Mouse (Mus musculus) bone marrow macrophage, adult 2 months (primary cell): ENCODE results near the gene Rcn2. TPM values are rescaled to one million over a fixed set of nuclear protein-coding genes. Genes with fewer than 3 reads are reported as not detected.

Experiments used
- H3K27ac ChIP-seq: 2 replicates; pipeline ENCODE4 v1.5.1; 2012; ENCODE audit warnings: low read depth, low read length; ENCODE audit not compliant: insufficient read depth
- H3K4me1 ChIP-seq: 2 replicates; pipeline ENCODE4 v1.6.1; 2012; ENCODE audit warnings: low read length; ENCODE audit not compliant: control insufficient read depth, insufficient read depth
- H3K4me3 ChIP-seq: 2 replicates; pipeline ENCODE4 v1.5.1; 2012; ENCODE audit warnings: mild to moderate bottlenecking, low read length, moderate library complexity; ENCODE audit not compliant: insufficient read depth
- CTCF ChIP-seq: IDR thresholded peaks from 2 replicates; pipeline ENCODE4 v1.5.1; 2012; ENCODE audit warnings: low read depth, mild to moderate bottlenecking, low read length, moderate library complexity
- POLR2A ChIP-seq: IDR thresholded peaks from 2 replicates; pipeline ENCODE4 v1.6.1; 2012; ENCODE audit warnings: mild to moderate bottlenecking, low read depth, low read length, borderline replicate concordance
- polyA plus RNA-seq: library from polyadenylated mRNA; stranded (reverse); fragments of >200 nt; gene quantifications from 2 replicates; pipeline ENCODE4 v1.2.4, GENCODE M21; 2012; ENCODE audit not compliant: missing spikeins, insufficient read depth, insufficient read length

Gene Rcn2
- polyA plus RNA-seq, 1 experiment = 36.9 TPM

DNA sequence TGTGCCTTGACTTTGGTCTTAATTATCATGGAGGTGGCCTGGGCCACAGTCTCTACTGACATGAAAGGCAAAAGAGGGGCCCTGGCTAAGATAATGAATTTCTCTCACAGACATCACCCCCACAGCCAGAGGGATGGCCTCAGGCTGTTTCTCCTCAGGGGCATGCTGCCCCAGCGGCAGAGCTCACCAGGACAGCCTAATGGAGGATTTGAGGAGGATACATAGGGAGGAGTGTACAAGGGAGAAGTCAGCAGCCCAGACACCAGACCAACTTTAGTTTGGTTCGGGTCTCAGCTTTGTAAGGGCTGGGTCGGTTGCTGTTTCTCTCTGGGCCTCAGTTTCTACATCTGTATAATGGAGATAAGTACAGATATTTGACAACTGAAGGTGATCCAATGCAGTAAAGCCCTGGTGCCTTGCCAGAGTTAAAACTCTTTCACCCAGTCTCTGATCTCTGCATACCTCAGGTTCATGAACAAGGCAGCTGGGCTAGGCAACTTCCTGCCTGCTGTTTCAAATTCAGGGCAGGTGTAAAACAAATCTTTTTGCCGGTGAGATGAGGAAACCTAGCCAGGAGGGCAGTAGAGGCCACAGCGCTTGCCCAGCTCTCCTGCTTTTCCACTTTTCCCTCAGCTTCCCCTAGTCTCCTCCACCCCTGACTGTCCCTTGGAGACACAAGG is 49.0 kb downstream of the Rcn2 start:
- peaks cover 46% of the 10 kb centered on the region for H3K4me1 ChIP-seq
- H3K27ac ChIP-seq = peak overlapping the region; percentile 75
- H3K4me3 ChIP-seq = peak overlapping the region; percentile 73
- no peak for TF ChIP-seq POLR2A
- no peak for TF ChIP-seq CTCF

- H3K4me1 ChIP-seq = peaks cover 52% of the 10 kb centered on the region
- no peak for TF ChIP-seq POLR2A
- TF ChIP-seq CTCF = peak; percentile 63; the same call in 1 of the 2 replicates
- H3K27ac ChIP-seq = peak overlapping the region; percentile 75
- peak overlapping the region; percentile 73 for H3K4me3 ChIP-seq
Measured at GRCm38 (mm10) chr9:56092102-56092501, 50.5 kb downstream of the Rcn2 start.

DNA sequence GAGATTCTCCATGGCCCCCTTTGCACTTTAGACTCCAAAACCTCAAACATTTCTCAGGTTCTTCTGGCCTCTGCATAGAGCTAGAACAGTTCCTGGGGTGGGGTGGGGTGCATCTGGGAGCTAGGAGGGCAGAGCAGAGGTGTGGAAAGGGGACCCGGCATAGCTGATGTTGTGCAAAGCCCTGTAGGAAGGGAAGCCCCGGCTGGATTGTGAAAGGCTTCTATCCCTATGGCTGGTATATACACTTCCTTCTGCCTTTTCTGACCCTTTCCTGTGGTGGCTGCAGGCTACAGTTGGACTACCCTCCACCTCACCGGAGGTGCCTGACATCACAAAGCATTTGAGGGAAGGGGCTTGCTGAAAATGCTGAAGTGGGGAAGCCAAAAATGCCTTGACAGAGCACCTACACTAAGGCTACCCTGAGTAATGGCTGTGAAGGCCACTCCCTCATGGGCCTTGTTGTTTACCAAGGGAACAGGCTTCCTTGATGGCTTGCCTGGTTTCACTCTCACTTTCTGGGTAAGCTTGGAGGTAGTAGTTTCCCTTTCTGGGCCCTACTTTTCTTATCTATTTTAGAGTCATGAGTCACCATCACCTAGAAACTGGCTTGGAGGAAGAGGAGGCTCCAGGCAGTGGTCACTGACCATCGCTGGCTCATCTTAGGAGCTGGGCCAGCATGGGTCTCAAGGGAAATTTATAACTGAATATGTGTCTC is 56.1 kb downstream of the Rcn2 start:
- peak overlapping the region; percentile 98 for H3K27ac ChIP-seq
- H3K4me3 ChIP-seq = peak overlapping the region; percentile 28
- no peak for TF ChIP-seq POLR2A
- TF ChIP-seq CTCF = 0 out of 2 replicates have a peak, but pooled peaks have one; percentile 10
- H3K4me1 ChIP-seq = peaks cover 79% of the 10 kb centered on the region

DNA sequence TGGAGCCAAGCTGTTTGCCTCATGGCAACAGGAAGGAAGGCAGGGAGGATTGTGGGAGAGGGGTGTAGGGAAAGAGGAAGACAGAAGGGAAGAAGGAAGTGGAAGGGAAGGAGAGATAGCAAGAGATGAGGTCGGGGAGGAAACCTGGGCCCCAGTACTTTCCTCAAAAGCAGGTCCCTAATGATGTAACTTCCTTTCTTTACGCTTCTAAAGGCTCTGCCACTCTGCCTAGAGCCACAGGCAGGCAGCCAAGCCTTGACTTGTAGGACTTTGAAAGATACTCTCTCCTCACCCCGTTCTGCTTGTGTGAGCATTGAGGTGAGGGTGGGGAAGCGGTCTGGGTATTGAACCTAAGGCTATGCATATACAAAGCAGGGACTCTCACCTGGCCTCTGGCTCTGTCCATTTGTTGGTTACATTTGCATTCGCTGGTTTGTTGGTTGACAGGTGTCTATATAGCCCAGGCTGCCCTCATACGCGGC is 58.4 kb downstream of the Rcn2 start:
- peak overlapping the region; percentile 80 for H3K27ac ChIP-seq
- 0 out of 2 replicates have a peak overlapping the region, but pooled peaks have one; percentile 3 for H3K4me3 ChIP-seq
- TF ChIP-seq POLR2A = no peak
- no peak for TF ChIP-seq CTCF
- H3K4me1 ChIP-seq = peaks cover 81% of the 10 kb centered on the region

GRCm38 (mm10) chr9:56101022-56101421 is 59.4 kb downstream of the Rcn2 start:
- H3K4me1 ChIP-seq = peaks cover 84% of the 10 kb centered on the region
- H3K27ac ChIP-seq = peak overlapping the region; percentile 80

DNA sequence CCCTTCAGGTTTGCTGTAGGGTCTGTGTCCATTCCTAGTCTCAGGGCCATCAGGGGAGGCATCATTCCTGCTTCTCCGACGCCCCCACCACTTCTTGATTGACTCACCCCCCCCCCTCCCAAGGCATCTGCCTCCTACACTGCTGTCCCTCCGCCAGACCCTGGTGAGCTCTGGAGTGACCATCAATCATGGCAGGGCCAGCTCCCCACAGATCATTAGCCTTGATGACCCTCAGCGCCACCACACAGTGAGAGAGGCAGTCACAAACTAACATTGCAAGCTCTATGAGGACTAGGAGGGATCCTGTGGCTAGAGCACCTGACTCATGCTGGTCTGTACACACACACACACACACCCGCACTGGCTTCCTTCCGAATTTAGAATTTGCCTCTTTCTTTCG is 63.3 kb downstream of the Rcn2 start:
- H3K4me1 ChIP-seq = peaks cover 84% of the 10 kb centered on the region
- no peak for TF ChIP-seq CTCF
- no peak for TF ChIP-seq POLR2A
- no peak overlapping the region for H3K4me3 ChIP-seq
- peak overlapping the region; percentile 97 for H3K27ac ChIP-seq

More at GRCm38 (mm10) chr9:56101022-56101421, 59.4 kb downstream of the Rcn2 start:
- 0 out of 2 replicates have a peak overlapping the region, but pooled peaks have one; percentile 0 for H3K4me3 ChIP-seq
- TF ChIP-seq POLR2A (no peak), CTCF (no peak)

DNA sequence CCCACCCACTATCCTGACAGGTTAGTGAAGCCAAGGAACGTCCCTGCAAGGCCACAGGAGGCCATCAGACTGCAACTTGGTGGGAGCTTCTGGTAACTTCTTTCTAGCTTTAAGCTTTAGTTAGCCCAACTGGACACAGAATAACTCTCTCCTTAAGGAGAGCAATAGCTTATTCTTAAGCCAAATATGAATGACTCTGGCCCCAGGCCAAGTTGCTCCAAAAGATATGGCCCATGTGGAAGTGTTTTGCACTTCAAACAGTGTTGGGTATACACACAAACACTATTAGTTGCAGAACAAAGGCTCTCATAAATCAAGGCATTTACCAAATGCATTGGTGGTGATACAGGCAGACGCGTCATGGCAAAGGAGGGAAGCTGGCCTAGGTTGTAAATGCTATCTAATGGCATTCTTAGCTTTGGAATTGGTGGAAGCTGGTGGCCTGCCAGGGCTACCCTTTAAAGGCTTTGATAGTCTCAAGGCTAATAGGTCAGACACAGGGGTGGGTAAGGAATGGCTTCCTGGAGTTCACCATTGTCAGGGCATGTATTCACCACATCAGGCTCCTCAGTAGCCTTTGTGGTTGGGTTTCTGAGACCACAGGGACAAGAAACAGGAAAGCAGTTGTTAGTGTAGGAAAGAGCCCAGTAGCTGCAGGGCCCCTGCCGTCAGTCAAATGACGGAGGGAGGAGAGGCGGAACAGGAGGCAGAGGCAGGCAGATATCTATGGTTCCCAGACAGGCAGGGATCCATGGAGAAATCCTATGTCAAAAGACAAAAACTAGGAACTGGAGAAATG is 64.8 kb downstream of the Rcn2 start:
- H3K4me3 ChIP-seq = no peak overlapping the region
- no peak for TF ChIP-seq CTCF
- no peak for TF ChIP-seq POLR2A
- H3K27ac ChIP-seq = peak overlapping the region; percentile 97
- peaks cover 85% of the 10 kb centered on the region for H3K4me1 ChIP-seq

DNA sequence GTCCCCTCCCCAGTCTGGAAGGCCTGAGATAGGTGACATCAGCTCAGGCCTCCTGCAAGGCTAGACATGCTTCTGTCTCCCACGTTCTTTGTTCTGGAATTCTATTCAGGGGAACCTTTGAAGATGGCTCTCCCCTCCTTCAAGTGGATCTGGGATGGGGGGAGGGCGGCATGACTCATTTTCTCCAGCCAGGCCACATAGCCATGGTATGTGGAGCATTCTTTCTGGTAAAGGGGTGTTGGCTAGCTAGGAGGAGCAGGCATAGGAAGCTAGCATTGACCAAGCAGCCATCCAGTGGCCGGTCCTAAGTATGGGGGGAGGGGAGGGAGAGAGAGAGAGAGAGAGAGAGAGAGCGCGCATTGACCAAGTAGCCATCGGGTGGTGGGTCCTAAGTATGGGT is 65.9 kb downstream of the Rcn2 start:
- H3K4me1 ChIP-seq = peaks cover 86% of the 10 kb centered on the region
- H3K27ac ChIP-seq = peak overlapping the region; percentile 85
- TF ChIP-seq CTCF = no peak
- TF ChIP-seq POLR2A = no peak
- H3K4me3 ChIP-seq = no peak overlapping the region

GRCm38 (mm10) chr9:56108174-56108573 is 66.5 kb downstream of the Rcn2 start:
- H3K27ac ChIP-seq = peak overlapping the region; percentile 85

More at GRCm38 (mm10) chr9:56108174-56108573, 66.5 kb downstream of the Rcn2 start:
- TF ChIP-seq CTCF (no peak), POLR2A (no peak)
- Histone ChIP-seq H3K4me1 (peaks cover 86% of the 10 kb centered on the region), H3K4me3 (no peak overlapping the region)

Other genes starting within 250 kb of the Rcn2 start
- gene Scaper, start 103.7 kb upstream of the Rcn2 start, polyA plus RNA-seq = 11.6 and 12.1 TPM in 2 replicates
- not detected in 2 replicates for gene 4930563M21Rik, start 31.3 kb upstream of the Rcn2 start, polyA plus RNA-seq
- gene Pstpip1, start 48.1 kb downstream of the Rcn2 start, polyA plus RNA-seq = 163 and 182 TPM in 2 replicates
- 57.9 and 64.3 TPM in 2 replicates for gene Tspan3, start 123.6 kb downstream of the Rcn2 start, polyA plus RNA-seq